Mouse (Mus musculus) urinary bladder, postnatal 14 days (tissue): Measurements from ENCODE around the gene Anxa3.

Experiments
- DNase-seq: peaks from one replicate; pipeline ENCODE4 v3.0.0; 2021; ENCODE audit warnings: low spot score

Anxa3 gene

GRCm38 (mm10) chr5:96847986-96848385 lies 54.8 kb downstream of the Anxa3 start:
- DNase-seq, result no peak

- no peak for DNase-seq
Observed at GRCm38 (mm10) chr5:96848386-96848785, 55.2 kb downstream of the Anxa3 start.

GRCm38 (mm10) chr5:96849232-96849631 lies 56.1 kb downstream of the Anxa3 start:
- no peak for DNase-seq

GRCm38 (mm10) chr5:96853451-96853850 lies 60.3 kb downstream of the Anxa3 start:
- DNase-seq, result no peak

- DNase-seq, result no peak
Observed at GRCm38 (mm10) chr5:96854350-96854749, 61.2 kb downstream of the Anxa3 start.

GRCm38 (mm10) chr5:96859938-96860337 lies 66.8 kb downstream of the Anxa3 start:
- DNase-seq, result no peak

- no peak for DNase-seq
Observed at GRCm38 (mm10) chr5:96867171-96867570, 74.0 kb downstream of the Anxa3 start.

- DNase-seq, result peak; percentile 83
Observed at GRCm38 (mm10) chr5:96868893-96869292, 75.8 kb downstream of the Anxa3 start.

GRCm38 (mm10) chr5:96870996-96871395 lies 77.9 kb downstream of the Anxa3 start:
- DNase-seq, result no peak

- no peak for DNase-seq
Observed at GRCm38 (mm10) chr5:96878178-96878577, 85.0 kb downstream of the Anxa3 start.

GRCm38 (mm10) chr5:96878851-96879540 lies 85.9 kb downstream of the Anxa3 start:
- DNase-seq, result no peak

GRCm38 (mm10) chr5:96880231-96880630 lies 87.1 kb downstream of the Anxa3 start:
- DNase-seq, result no peak

- no peak for DNase-seq
Observed at GRCm38 (mm10) chr5:96881118-96881517, 88.0 kb downstream of the Anxa3 start.

GRCm38 (mm10) chr5:96881613-96882012 lies 88.5 kb downstream of the Anxa3 start:
- no peak for DNase-seq

GRCm38 (mm10) chr5:96885202-96885601 lies 92.1 kb downstream of the Anxa3 start:
- no peak for DNase-seq

GRCm38 (mm10) chr5:96888396-96888795 lies 95.3 kb downstream of the Anxa3 start:
- DNase-seq, result no peak

GRCm38 (mm10) chr5:96890367-96890766 lies 97.2 kb downstream of the Anxa3 start:
- no peak for DNase-seq
